Mouse (Mus musculus) urinary bladder, adult 2 months (tissue): ENCODE data around the gene Gm136. TPM values are rescaled to one million over a fixed set of nuclear protein-coding genes. Genes with fewer than 3 reads are reported as not detected.
"Not testable (repeated sequence)": the region's sequence is repeated elsewhere in the genome, so short reads cannot be mapped to it uniquely, and the experiment has no call there.

Experiments
- DNase-seq: peaks from one replicate; pipeline ENCODE4 v3.0.0; 2022; ENCODE audit warnings: low spot score
- polyA plus RNA-seq: library from polyadenylated mRNA; depleted of rRNA; stranded (reverse); fragments of >200 nt; gene quantifications from 2 replicates; pipeline ENCODE4 v1.2.3, GENCODE M21; 2012; rRNA removed

Gene Gm136
- polyA plus RNA-seq = not detected in 2 replicates

DNA sequence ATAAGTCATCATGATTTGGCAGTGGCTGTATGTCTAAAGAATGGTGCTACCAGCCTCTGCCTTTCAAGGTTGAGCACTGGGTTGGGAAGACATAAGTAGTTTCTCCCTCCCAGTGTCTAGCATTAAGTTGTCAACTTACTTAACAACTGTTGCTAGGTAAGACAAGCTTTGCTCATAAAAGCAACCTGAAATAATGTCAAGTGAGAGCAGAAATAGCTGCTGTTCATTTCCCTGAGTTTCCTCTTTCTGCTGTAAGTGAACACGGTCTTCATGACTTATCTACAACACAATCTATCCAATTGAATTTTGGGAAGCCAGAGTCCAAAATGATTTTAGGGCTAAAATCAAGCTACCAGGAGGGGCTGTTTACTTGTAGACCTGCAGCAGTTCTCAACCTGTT lies at the start of gene Gm136:
Gene Gm136 (minus strand): TSS at position 101 of the 400 bp plus-strand sequence.
- DNase-seq = no peak

DNA sequence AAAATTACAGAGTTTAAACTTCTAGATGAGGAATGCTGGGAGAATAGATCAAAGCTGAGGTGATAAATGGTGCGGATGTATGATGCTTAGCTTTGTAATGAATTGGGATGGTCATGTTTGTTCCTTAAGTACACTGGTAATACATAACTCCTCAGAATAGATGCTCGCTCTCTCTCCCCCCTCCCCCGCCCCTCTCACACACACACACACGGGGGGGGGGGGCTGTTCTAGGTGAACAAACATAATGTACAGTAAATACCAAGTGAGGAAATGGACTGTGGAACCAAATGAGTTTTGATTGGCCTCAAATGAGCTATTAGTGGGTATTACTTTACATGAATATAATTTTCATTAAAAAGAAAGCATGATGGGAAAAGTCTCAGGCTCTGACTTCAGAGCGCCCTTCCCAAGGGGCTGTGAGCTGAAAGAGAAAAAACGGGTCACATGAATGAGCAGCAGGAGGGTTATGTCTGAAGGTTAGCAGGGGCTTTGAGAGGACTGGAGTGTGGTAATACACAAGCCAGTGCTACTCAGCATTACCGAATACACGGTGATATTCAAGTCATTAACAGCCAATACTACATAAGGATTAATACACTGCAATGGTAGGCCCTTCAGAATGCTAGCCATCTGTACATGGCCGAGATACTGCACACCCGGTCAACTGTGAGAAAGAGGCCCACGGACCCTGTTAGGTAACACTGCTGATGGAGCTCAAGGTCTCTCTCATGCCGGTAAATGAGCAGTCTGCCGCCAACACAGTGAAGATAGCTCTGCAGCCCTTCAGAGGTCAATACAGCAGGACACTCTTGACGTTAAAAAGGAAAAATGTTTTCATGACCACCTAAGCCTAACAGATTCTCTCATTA lies 45.3 kb upstream of the Gm136 start:
- DNase-seq = no peak

DNA sequence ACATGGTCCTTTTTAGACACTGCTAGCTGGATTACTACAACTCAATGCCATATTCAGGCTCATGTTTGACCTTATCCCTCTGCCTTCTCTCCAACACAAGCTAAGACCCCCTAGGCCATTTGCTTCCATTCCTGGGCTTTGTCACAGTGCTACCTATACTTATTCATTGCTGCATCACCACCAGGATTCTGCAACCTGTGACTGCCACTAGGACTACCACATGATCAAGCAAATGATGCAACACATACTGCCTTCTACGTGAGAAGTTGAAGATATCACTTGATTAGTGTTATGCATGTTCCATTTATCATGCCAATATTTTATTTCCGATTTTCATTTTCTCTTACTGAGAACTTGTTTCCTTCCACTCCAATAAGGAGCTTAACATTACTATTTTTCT lies 41.9 kb upstream of the Gm136 start:
- DNase-seq = no peak

DNA sequence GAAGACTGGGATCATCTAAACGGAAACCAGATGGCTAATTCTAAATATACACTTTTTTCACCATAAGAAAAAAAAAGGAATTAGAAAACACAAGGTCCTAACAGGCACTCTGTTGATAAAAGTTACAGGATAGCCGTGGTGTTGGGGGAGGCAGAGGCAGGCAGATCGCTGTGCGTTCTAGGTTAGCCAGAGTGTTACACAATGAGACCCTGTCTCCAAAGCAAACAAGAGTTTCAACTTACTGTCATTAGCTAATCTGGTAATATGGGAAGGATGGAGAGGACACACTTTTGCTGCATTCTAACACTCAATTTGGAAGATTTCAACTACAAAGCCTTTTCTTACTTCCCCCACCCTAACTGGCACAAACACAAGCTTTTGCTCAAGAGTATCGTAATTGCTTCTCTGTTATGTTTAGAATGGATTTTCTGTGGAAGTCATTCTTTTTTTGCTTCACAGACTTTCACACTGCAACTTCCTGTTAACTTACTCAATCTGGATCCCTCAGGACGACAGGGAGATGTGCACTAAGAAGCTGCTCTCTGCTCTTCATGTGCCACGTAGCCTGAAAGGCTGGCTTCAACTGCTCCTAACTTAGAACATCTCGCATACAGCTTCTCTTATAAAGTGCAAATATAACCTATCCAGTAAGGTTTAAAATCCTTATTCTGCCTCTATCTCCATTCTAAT lies 41.4 kb upstream of the Gm136 start:
- DNase-seq = no peak

DNA sequence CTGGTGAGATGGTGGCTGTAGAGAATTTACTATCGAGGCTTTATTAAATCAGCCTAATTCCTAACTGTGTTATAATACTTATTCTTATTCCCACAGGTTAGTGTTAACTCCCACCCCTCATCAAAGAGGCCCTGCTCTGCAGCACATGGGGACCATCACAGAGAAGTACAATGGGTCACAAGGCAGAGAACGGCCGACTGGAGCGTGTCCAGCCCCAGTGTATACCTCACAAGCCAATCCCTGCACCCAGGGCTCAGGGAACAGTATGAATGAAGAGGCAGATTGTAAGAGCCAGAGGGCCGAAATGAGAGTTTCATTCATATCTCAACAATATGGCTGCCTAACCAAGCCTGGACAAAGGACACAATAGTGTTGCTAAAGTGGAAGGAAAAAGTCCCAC lies 40.2 kb upstream of the Gm136 start:
- no peak for DNase-seq

DNA sequence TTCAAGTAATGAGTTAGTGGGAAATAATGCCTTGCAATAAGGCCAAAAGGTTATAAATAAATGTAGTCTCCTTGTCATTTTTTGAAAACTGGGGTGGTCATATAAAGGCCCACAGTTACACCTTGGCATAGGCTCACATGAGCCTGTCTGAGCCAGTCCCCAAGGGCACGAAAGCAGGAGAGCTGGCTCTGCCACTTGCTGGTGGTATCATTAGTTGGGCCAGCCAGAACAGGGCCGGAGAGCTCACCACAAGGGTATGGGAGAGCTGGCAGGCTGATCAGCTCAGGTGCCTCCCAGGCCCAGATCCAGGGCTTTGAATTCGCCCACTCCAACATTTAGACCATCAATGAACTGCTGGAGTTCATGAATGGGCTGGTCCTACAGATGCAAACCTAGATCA lies 30.4 kb upstream of the Gm136 start:
- DNase-seq = no peak

DNA sequence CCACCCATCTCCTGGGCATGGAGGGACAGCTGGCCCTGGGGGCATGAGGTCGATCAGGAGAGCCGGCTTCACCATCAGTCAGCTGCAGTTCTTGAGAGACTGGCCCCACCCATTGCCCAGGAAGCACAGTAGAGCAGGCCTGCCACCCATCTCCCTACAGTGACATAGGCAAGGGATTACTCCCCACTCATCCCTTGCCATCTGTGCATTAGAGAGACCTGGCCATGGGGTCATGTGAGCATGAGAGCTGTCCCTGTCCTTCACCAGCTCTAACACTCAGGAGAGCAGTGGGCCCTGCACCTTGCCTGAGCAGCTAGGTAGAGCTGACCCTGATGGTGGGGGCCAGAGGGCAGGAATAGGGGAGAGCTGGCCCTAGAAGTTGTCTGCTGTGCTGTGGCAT lies 29.6 kb upstream of the Gm136 start:
- no peak for DNase-seq

DNA sequence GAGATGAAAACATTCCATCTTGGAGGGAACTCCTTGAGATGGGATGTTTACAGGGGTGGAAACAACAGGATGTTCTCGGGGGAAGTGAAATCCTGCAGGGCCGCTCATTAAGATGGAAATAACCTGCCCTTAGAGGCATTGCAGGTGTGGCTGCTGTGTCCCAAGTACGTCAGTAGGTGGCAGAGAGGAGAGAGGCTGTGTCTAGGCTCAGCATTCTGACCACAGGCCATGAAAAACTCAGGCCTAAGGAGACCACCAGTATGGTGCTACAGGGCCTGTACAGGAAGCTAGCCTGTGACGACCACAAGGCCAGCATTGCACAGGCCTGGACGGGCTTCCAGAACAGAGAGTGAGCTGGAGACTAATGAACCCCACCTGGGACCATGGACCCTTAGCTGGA lies 28.8 kb upstream of the Gm136 start:
- no peak for DNase-seq

DNA sequence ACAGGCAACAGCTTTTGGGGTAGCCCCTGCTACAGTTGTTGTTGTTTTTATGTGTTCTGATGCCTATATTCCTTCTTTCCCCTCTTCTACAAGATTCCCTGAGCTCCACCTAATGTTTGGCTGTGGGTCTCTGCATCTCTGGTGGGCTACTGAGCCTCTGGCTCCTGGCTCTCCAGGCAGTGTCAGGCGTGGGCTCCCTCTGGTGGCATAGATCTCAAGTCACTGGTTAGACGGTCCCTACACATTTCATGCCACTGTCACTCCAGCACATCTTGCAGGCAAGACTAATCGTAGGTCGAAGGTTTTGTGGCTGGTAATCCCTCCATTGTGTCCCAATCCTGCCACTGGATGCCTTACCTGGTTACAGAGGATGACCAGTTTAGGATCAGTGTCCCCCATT lies 26.7 kb upstream of the Gm136 start:
- no peak for DNase-seq

DNA sequence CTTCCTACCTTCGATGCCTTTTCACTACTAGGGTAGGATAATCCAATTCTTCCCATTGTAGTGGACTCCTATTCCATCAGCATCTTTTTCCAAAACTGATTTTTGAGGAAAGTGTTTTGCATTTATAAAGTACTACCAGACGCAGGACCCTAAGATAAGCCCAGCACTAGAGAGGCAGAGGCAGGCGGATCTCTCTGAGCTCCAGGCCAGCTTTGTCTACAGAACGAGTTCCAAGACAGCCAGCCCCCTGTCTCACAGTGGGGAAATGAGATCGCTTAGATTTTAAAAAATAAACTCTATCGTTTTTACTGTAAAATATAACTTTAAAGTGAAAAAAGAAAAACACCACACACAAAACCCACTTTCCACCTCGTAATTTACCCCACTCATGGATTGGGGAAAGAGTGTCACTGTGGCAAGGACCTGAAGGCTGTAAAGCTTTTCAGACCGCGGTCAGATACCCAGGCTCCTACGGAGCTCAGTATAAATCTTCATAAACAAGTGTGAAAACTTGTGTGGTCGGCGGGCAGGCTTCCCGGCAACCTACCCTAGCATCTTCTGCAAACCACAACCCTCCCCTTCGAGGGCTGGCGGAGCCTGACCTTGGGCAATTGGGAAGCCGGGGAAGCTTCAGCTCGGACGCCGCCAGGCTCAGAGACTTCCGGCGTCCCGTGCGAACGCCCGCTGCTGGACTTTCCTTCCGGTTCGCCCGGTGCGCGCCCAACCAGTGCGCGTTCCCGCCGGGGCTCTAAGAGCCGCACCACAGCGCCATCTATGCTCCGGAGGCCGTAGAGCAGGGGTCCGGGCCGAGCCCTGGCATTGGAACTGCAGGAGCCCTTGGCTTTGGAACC lies 21.8 kb upstream of the Gm136 start, which contains the start of gene Smim8:
Gene Smim8 (minus strand): TSS at position 747 of the 851 bp plus-strand sequence.
- DNase-seq = peak; percentile 88

DNA sequence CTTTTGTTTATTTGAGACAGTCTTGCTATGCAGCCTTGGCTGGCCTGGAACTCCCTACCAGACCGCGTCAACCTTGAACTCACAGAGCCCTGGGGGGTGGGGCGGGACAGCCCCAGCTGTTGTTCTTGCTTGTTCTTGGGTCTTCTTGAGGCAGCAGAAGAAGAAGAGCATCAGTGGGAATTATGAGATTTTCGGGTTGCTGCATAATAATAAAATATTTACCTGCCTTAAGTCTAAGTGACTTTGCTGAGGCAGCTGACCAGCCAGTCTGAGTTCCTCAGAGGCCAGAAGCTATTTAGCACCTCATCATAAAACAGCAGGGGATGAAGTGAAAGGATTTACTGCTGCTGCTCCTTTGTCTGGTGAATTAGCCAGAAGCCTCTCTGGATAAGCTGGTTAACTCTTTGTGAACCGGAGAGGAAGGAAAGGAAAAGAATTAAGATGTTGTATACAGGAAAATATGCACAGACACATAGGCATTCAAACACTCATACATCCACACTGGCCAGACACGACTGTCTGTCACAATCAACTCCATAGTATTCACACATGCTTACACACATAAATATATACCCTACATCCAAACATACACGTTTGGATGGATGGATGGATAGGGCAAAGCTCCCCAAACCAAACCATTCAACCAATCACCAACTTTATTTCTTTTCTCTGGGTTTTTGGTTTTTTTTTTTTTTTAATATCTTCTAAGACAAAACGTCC lies 15.7 kb upstream of the Gm136 start:
- DNase-seq = no peak

DNA sequence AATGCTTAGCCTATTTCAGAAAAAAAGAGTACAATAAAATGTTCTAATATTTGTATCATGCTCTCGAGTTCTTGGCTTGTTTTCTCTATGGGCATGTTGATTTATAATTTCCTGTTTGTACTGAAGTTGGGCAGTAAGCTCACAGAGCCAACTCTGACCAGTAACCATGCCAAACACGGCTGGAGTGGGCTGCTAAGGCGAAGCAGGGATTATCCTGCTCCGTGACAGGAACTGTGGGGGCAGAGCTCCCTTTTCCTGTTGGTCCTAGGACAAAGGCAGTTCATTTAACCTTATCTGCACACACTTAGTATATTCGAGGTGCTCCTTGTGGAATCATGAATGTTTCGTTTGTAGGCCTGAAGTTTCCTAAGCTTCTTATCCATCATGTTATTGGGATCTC lies 6.8 kb downstream of the Gm136 start:
- no peak for DNase-seq

DNA sequence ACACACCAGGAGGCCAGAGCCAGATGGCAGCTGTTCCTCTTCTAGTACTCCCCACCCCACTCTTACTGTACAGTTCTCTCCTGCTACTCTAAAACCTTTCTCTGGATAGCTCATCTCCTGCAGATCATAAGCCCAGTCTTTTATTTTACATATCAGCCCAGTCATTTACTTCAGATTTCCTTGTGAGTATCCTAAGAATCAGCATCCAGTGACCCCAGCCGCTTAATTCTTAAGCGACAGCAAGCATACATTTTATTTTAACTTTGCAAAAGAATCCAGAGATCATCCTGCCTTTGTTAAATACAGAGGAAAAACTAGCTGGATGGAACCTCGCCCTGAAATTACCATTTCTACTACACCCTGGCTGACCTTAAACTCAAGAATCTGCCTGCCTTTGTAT lies 21.6 kb downstream of the Gm136 start:
- DNase-seq = no peak

DNA sequence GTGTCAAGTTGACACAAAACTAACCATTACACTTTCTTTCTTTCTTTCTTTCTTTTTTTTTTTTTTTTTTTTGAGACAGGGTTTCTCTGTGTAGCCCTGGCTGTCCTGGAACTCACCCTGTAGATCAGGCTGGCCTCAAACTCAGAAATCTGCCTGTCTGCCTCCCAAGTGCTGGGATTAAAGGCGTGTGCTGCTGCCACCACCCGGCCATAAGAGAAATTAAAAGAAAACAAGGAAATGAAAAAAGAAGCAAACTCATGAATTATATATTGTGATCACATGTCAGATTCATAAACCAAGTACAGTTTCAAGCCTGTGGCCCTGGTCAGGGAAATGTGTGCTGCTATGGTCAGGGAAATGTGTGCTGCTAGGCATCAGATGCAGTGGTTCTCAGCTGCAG lies 22.6 kb downstream of the Gm136 start:
- not testable (repeated sequence) for DNase-seq

DNA sequence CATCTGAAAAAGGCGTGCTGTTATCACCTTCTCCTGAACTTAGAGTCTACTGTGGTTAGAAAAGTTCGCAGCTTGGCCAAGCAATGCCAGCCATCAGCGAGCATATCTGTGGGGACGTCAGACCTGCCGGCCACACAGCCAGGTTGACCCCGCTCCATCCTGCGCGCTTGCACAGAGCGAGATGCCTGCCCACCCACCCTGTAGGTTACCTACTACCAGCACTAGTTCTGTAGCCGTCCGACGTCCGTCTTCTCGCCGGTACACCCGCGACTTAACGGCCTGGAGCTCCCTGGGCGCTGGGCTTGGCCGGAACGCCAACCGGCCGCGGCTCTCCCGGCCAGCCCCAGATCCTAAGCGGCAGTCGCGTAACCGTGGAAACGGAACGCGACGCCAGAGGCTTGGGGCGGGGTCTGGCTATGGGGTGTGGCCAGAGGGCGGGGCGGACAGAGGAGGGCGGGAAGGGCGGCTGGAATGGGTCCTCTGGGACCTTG lies 26.2 kb downstream of the Gm136 start, which contains the start of gene Cfap206:
Gene Cfap206 (minus strand): TSS at position 356 of the 491 bp plus-strand sequence.
- peak; percentile 38 for DNase-seq

DNA sequence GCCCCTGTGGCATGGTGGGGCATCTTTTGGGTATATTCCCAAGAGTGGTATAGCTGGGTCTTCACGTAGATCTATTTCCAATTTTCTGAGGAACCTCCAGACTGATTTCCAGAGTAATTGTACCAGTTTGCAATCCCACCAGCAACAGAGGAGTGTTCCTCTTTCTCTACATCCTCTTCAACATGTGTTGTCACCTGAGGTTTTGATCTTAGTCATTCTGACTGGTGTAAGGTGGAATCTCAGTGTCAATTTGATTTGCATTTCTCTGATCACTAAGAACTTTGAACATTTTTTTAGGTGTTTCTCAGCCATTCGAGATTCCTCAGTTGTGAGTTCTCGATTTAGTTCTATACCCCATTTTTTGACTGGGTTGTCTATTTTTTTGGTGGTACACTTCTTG lies 30.4 kb downstream of the Gm136 start:
- DNase-seq = not testable (repeated sequence)

DNA sequence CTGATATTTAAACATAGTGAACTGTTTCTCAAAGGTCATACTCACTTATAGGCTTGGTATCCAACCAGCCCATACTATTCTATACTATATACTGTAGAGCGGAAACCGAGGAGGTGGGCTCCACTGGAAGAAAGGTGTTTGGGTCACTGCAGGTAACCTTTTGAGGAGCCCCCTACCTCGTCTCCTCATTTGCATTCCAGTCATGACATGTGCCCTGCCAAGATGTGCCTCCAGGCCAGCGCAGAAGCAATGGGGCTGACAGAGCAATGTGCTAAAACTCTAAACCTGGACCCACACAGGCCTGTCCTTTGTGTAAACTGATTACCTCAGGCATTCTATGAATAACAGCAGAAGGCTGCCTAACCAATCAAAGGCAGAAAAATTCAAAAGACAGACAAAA lies 31.8 kb downstream of the Gm136 start:
- DNase-seq = no peak

DNA sequence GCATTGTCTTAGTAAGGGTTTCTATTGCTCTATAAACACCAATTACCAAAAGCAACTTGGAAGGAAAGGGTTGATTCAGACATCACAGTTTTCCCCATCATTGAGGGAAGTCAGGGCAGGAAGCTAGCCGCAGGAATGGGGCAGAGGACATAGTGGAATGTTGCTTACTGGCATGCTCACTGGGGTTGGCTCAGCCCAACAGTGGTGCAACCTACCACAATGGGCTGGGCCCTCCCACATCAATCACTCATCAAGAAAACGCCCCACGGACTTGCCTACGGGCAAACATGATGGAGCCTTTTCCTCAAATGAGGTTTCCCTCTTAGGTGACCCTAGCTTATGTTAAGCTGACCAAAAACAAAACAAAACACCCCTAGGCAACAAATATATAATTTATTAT lies 32.9 kb downstream of the Gm136 start:
- no peak for DNase-seq

DNA sequence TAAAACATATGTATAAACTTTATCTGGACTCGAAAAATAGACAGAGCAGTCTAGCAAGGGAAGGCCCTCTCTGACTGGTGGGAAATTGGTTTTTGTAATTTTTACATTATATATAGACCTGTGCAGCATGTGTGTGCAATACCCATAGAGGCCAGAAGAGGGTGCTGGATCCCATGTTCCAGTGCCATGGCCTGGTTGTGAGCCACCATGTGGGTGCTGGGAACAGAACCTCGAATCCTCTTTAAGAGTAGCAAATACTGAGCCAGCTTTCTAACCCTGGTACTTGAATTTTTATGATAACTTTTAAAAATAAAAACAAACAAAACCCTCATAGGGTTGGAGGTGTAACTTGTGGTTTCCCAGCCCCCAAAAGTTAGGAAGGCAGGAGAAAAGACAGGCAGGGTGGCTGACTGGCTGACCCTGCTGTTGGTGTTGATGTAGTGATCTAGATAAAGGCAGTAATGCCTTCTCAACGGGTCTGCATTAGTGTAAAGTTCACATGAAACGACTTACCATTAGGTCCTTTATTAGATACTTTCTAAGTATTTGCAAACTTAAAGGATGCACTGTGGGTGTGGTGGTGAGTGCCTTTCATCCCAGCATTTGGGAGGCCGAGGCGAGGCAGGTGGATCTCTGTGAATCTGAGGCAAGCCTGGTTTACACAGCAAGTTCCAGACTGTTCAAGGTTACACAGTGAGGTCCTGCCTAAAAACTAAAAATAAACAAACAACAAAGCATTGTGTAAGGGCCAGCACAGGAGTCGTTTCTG lies 35.8 kb downstream of the Gm136 start:
- no peak for DNase-seq

DNA sequence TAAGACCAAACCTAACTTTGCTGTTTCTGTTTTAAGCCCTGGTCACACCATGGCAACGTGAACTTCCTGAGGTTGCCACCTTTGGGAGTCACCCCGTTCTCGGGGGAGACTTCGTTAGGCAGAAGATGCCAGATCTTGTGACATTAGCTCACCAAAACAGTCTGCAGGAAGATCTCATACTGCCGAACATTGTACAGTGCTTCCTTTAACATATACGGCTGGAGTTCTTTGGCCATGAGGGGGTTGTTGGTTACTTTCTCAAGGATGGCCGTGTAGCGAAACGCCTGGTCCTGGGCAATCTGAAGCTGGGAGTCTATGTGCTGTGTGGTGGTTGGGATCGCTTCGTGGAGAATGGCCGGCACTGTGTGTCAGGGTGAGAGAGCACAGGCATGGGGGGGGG lies 36.6 kb downstream of the Gm136 start:
- DNase-seq = no peak

DNA sequence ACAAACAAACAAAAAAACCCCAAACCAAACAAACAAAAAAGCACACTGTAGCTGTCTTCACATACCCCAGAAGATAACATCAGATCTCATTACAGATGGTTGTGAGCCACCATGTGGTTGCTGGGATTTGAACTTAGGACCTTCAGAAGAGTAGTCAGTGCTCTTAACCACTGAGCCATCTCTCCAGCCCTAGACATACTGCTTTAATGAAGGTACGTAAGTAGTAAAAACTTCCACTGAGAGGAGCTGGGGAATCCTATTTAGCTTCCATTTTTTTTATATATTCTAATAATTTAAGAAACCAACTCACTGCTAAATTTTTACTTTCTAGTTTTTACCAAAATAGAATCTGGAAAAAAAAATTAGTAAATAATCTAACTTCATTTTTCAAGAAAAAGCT lies 41.0 kb downstream of the Gm136 start:
- no peak for DNase-seq
